Mouse (Mus musculus) MEL (cell line): ENCODE measurements around the gene Phf3. TPM values are rescaled to one million over a fixed set of nuclear protein-coding genes. Genes with fewer than 3 reads are reported as not detected.

Source experiments
- DNase-seq: peaks from one replicate; pipeline ENCODE4 v3.0.0; 2011; ENCODE audit warnings: low read depth, low spot score
- H3K27ac ChIP-seq: 2 replicates; pipeline ENCODE4 v1.5.1; 2012; ENCODE audit warnings: low read depth, mild to moderate bottlenecking, control low read depth, low read length, moderate library complexity; ENCODE audit not compliant: control insufficient read depth
- H3K27me3 ChIP-seq, 2 experiments: fragments of 150-350 bp in 1 of 2; sonication (generic) in 1 of 2; 2 replicates each; pipeline ENCODE4 v1.6.1; 2012; ENCODE audit warnings: low read length in 2 of 2, mild to moderate bottlenecking in 2 of 2, improper control_type of control experiment in 1 of 2, moderate library complexity in 1 of 2; ENCODE audit not compliant: insufficient read depth in 2 of 2, control insufficient read depth in 1 of 2
- H3K36me3 ChIP-seq, 2 experiments: 2 replicates each; pipeline ENCODE4 v1.6.1; 2012 to 2014; ENCODE audit warnings: low read length in 2 of 2, improper control_type of control experiment in 1 of 2, inconsistent platforms in 1 of 2, mild to moderate bottlenecking in 1 of 2; ENCODE audit not compliant: insufficient read depth in 2 of 2, control insufficient read depth in 1 of 2
- H3K4me1 ChIP-seq, 2 experiments: fragments of 150-350 bp in 1 of 2; sonication (generic) in 1 of 2; 2 replicates each; pipeline ENCODE4 v1.6.1; 2012; ENCODE audit warnings: low read length in 2 of 2, improper control_type of control experiment in 1 of 2, mild to moderate bottlenecking in 1 of 2; ENCODE audit not compliant: insufficient read depth in 2 of 2, control insufficient read depth in 1 of 2
- H3K4me3 ChIP-seq, 2 experiments: fragments of 150-350 bp in 1 of 2; sonication (generic) in 1 of 2; 2 replicates each; pipeline ENCODE4 v1.5.1; 2012; ENCODE audit warnings: low read depth in 2 of 2, low read length in 2 of 2, mild to moderate bottlenecking in 2 of 2, moderate library complexity in 2 of 2, control low read depth in 1 of 2, improper control_type of control experiment in 1 of 2; ENCODE audit not compliant: control insufficient read depth in 1 of 2, insufficient read depth in 1 of 2
- H3K79me2 ChIP-seq: 2 replicates; pipeline ENCODE4 v1.6.1; 2012; ENCODE audit warnings: mild to moderate bottlenecking, low read length, moderate library complexity; ENCODE audit not compliant: control insufficient read depth, poor library complexity, insufficient read depth
- H3K9ac ChIP-seq: 2 replicates; pipeline ENCODE4 v1.6.1; 2012; ENCODE audit warnings: low read depth, mild to moderate bottlenecking, control low read depth, low read length, moderate library complexity; ENCODE audit not compliant: control insufficient read depth, poor library complexity, severe bottlenecking
- H3K9me3 ChIP-seq: fragments of 150-350 bp; sonication (generic); replicated peaks from 2 replicates; pipeline ENCODE4 v1.6.1; 2012; ENCODE audit warnings: mild to moderate bottlenecking, low read length, improper control_type of control experiment, moderate library complexity; ENCODE audit not compliant: insufficient read depth
- BHLHE40 ChIP-seq: IDR thresholded peaks from 2 replicates; pipeline ENCODE4 v1.6.1; 2012; ENCODE audit warnings: low read depth, mild to moderate bottlenecking, inconsistent platforms, low read length, improper control_type of control experiment, borderline replicate concordance
- CHD1 ChIP-seq: IDR thresholded peaks from 2 replicates; pipeline ENCODE4 v1.6.1; 2012; ENCODE audit warnings: low read depth, mild to moderate bottlenecking, inconsistent platforms, low read length, improper control_type of control experiment
- CHD2 ChIP-seq: IDR thresholded peaks from 2 replicates; pipeline ENCODE4 v1.6.1; 2011; ENCODE audit warnings: low read length, improper control_type of control experiment
- E2F4 ChIP-seq: IDR thresholded peaks from 2 replicates; pipeline ENCODE4 v1.6.1; 2011; ENCODE audit warnings: low read depth, low read length, improper control_type of control experiment, borderline replicate concordance
- ELF1 ChIP-seq: IDR thresholded peaks from 2 replicates; pipeline ENCODE4 v1.6.1; 2014; ENCODE audit warnings: low read depth, mild to moderate bottlenecking, inconsistent platforms, low read length, improper control_type of control experiment, moderate library complexity
- EP300 ChIP-seq, 2 experiments: IDR thresholded peaks; 2 replicates each; pipeline ENCODE4 v1.6.1; 2011; ENCODE audit warnings: improper control_type of control experiment in 2 of 2, low read length in 2 of 2, low read depth in 1 of 2, mild to moderate bottlenecking in 1 of 2
- ETS1 ChIP-seq: IDR thresholded peaks from 2 replicates; pipeline ENCODE4 v1.6.1; 2012; ENCODE audit warnings: low read depth, mild to moderate bottlenecking, inconsistent platforms, low read length, improper control_type of control experiment, moderate library complexity
- GATA1 ChIP-seq: IDR thresholded peaks from 2 replicates; pipeline ENCODE4 v1.6.1; 2011; ENCODE audit warnings: low read depth, low read length, improper control_type of control experiment
- JUND ChIP-seq: IDR thresholded peaks from 2 replicates; pipeline ENCODE4 v1.6.1; 2011; ENCODE audit warnings: low read depth, mild to moderate bottlenecking, improper control_type of control experiment, low read length
- KAT2A ChIP-seq: conservative IDR thresholded peaks from 2 replicates; pipeline ENCODE4 v1.6.1; 2012; ENCODE audit warnings: low read depth, low read length, improper control_type of control experiment, inconsistent platforms
- MAFK ChIP-seq: IDR thresholded peaks from 2 replicates; pipeline ENCODE4 v1.6.1; 2011; ENCODE audit warnings: low read depth, mild to moderate bottlenecking, low read length, improper control_type of control experiment, borderline replicate concordance
- MAX ChIP-seq: IDR thresholded peaks from 2 replicates; pipeline ENCODE4 v1.6.1; 2011; ENCODE audit warnings: low read length, improper control_type of control experiment
- MAZ ChIP-seq: IDR thresholded peaks from 2 replicates; pipeline ENCODE4 v1.6.1; 2012; ENCODE audit warnings: low read depth, mild to moderate bottlenecking, inconsistent platforms, low read length, improper control_type of control experiment
- MYB ChIP-seq: IDR thresholded peaks from 2 replicates; pipeline ENCODE4 v1.6.1; 2011; ENCODE audit warnings: mild to moderate bottlenecking, low read depth, low read length, improper control_type of control experiment
- NELFE ChIP-seq: IDR thresholded peaks from 2 replicates; pipeline ENCODE4 v1.6.1; 2011; ENCODE audit warnings: low read depth, low read length, improper control_type of control experiment
- NRF1 ChIP-seq: IDR thresholded peaks from 2 replicates; pipeline ENCODE4 v1.6.1; 2014; ENCODE audit warnings: low read depth, mild to moderate bottlenecking, inconsistent platforms, low read length, improper control_type of control experiment, moderate library complexity; ENCODE audit not compliant: poor library complexity, insufficient read depth, severe bottlenecking
- POLR2A ChIP-seq, 2 experiments: IDR thresholded peaks; 2 replicates each; pipeline ENCODE4 v1.6.1; 2011 to 2012; ENCODE audit warnings: low read length in 2 of 2, mild to moderate bottlenecking in 2 of 2, control low read depth in 1 of 2, improper control_type of control experiment in 1 of 2, low read depth in 1 of 2, moderate library complexity in 1 of 2; ENCODE audit not compliant: control insufficient read depth in 1 of 2, insufficient read depth in 1 of 2, poor library complexity in 1 of 2
- RAD21 ChIP-seq: IDR thresholded peaks from 2 replicates; pipeline ENCODE4 v1.6.1; 2011; ENCODE audit warnings: mild to moderate bottlenecking, low read depth, low read length, improper control_type of control experiment
- RCOR1 ChIP-seq: IDR thresholded peaks from 2 replicates; pipeline ENCODE4 v1.6.1; 2012; ENCODE audit warnings: low read depth, mild to moderate bottlenecking, inconsistent platforms, low read length, improper control_type of control experiment
- SIN3A ChIP-seq: IDR thresholded peaks from 2 replicates; pipeline ENCODE4 v1.6.1; 2012; ENCODE audit warnings: low read length, improper control_type of control experiment, inconsistent platforms
- TCF12 ChIP-seq: IDR thresholded peaks from 2 replicates; pipeline ENCODE4 v1.6.1; 2014; ENCODE audit warnings: low read depth, mild to moderate bottlenecking, inconsistent platforms, low read length, improper control_type of control experiment, moderate library complexity
- USF1 ChIP-seq: IDR thresholded peaks from 2 replicates; pipeline ENCODE4 v1.6.1; 2014; ENCODE audit warnings: low read depth, mild to moderate bottlenecking, inconsistent platforms, low read length, improper control_type of control experiment, moderate library complexity
- ZKSCAN1 ChIP-seq: IDR thresholded peaks from 2 replicates; pipeline ENCODE4 v1.6.1; 2012; ENCODE audit warnings: low read depth, mild to moderate bottlenecking, inconsistent platforms, low read length, improper control_type of control experiment, moderate library complexity
- ZMIZ1 ChIP-seq: IDR thresholded peaks from 2 replicates; pipeline ENCODE4 v1.6.1; 2012; ENCODE audit warnings: low read depth, mild to moderate bottlenecking, inconsistent platforms, low read length, improper control_type of control experiment, moderate library complexity
- ZNF384 ChIP-seq: IDR thresholded peaks from 2 replicates; pipeline ENCODE4 v1.6.1; 2012; ENCODE audit warnings: low read depth, mild to moderate bottlenecking, inconsistent platforms, low read length, improper control_type of control experiment
- polyA plus RNA-seq, 2 experiments: library from polyadenylated mRNA; stranded (reverse) in 1 of 2; unstranded in 1 of 2; fragments of >175 nt in 1 of 2; fragments of >200 nt in 1 of 2; gene quantifications; 2 replicates each; pipeline versions ENCODE4 v1.2.1 to v1.2.4; 2012; ENCODE audit warnings: low replicate concordance in 2 of 2, low read depth in 1 of 2; ENCODE audit not compliant: insufficient read length in 2 of 2, insufficient read depth in 1 of 2, missing spikeins in 1 of 2
- total RNA-seq: library from RNA; depleted of rRNA; stranded (reverse); fragments of 300-350 nt; gene quantifications from 2 replicates; pipeline ENCODE4 v1.2.3, GENCODE M21; 2012

Gene Phf3
- total and polyA plus RNA-seq, 3 experiments = 32.5 to 606 (median 50.6) TPM

GRCm38 (mm10) chr1:30808101-30808699 is 65.5 kb downstream of the Phf3 start:
- H3K4me3 ChIP-seq = no peak overlapping the region

GRCm38 (mm10) chr1:30805688-30806285 is 67.9 kb downstream of the Phf3 start:
- H3K9me3 ChIP-seq = no peaks in the 10 kb centered on the region
- H3K4me1 ChIP-seq = no peaks in the 10 kb centered on the region
- H3K4me3 ChIP-seq = no peak overlapping the region
- H3K79me2 ChIP-seq = no peaks in the 10 kb centered on the region
- TF ChIP-seq KAT2A (no peak), ETS1 (no peak), BHLHE40 (no peak), GATA1 (no peak), MAX (no peak), EP300 (IDR thresholded peaks at IDR 0.05; ENCODE audit: low read depth in 1 of 2, low read length in 2 of 2) (no peak), MYB (no peak), SIN3A (no peak)
- no peaks in the 10 kb centered on the region for H3K27me3 ChIP-seq
- H3K9ac ChIP-seq = no peak overlapping the region
- no peak for DNase-seq
- no peak overlapping the region for H3K27ac ChIP-seq
- H3K36me3 ChIP-seq = peaks cover 0 to 23% of the 10 kb centered on the region in 2 experiments; a peak in 2 of 4 replicates

More at GRCm38 (mm10) chr1:30808101-30808699, 65.5 kb downstream of the Phf3 start:
- H3K79me2 ChIP-seq = no peaks in the 10 kb centered on the region
- TF ChIP-seq JUND = no peak
- no peak for TF ChIP-seq POLR2A (IDR thresholded peaks at IDR 0.05; ENCODE audit: control insufficient read depth in 1 of 2, insufficient read depth in 1 of 2, low read depth in 1 of 2, low read length in 2 of 2, poor library complexity in 1 of 2)
- no peak for TF ChIP-seq CHD2
- no peak for TF ChIP-seq EP300 (IDR thresholded peaks at IDR 0.05; ENCODE audit: low read depth in 1 of 2, low read length in 2 of 2)
- TF ChIP-seq NRF1 = no peak
- TF ChIP-seq ELF1 = no peak
- no peak for TF ChIP-seq MAZ
- TF ChIP-seq RAD21 = no peak
- TF ChIP-seq SIN3A = no peak
- TF ChIP-seq E2F4 = no peak
- TF ChIP-seq MAFK = no peak
- TF ChIP-seq CHD1 = no peak
- no peak for TF ChIP-seq NELFE
- TF ChIP-seq TCF12 = no peak
- no peak for TF ChIP-seq RCOR1
- TF ChIP-seq ZKSCAN1 = no peak
- no peak for TF ChIP-seq USF1
- TF ChIP-seq GATA1 = no peak
- no peak for TF ChIP-seq ZMIZ1
- TF ChIP-seq ZNF384 = no peak
- H3K36me3 ChIP-seq = peaks cover 0 to 23% of the 10 kb centered on the region in 2 experiments; a peak in 2 of 4 replicates
- no peaks in the 10 kb centered on the region for H3K9me3 ChIP-seq
- no peak overlapping the region for H3K27ac ChIP-seq
- H3K27me3 ChIP-seq = no peaks in the 10 kb centered on the region
- H3K9ac ChIP-seq = no peak overlapping the region
- DNase-seq = no peak
- H3K4me1 ChIP-seq = no peaks in the 10 kb centered on the region
